Mouse (Mus musculus) kidney, embryonic 14.5 days (tissue): ENCODE measurements at regions not wholly inside any gene's neighbourhood (a gene's known extent, or its start where the extent isn't known, plus 50 kb on each side); places are given as distances from the start of the nearest gene placed in this dataset.
"Not testable (repeated sequence)": the region's sequence is repeated elsewhere in the genome, so short reads cannot be mapped to it uniquely, and the experiment has no call there.

ENCODE experiments used
- ATAC-seq: fragments of 200-750 bp; cut with Nextera tagmentation; 2 replicates; pipeline ENCODE4 v1.8.0; 2017; ENCODE audit warnings: moderate number of reproducible peaks, mild to moderate bottlenecking, moderate TSS enrichment, moderate library complexity; ENCODE audit not compliant: low FRiP score, low TSS enrichment
- H3K27ac ChIP-seq: fragments of 300-500 bp; sonication (generic); 2 replicates; pipeline ENCODE4 v1.5.1; 2014; ENCODE audit warnings: low read depth, mild to moderate bottlenecking, low read length, moderate library complexity, mixed read lengths
- H3K27me3 ChIP-seq: fragments of 300-500 bp; sonication (generic); 2 replicates; pipeline ENCODE4 v1.6.1; 2014; ENCODE audit warnings: mild to moderate bottlenecking, low read length; ENCODE audit not compliant: control insufficient read depth, insufficient read depth
- H3K36me3 ChIP-seq: fragments of 300-500 bp; sonication (generic); 2 replicates; pipeline ENCODE4 v1.6.1; 2014; ENCODE audit warnings: low read length, mixed read lengths; ENCODE audit not compliant: control insufficient read depth, insufficient read depth
- H3K4me1 ChIP-seq: fragments of 300-500 bp; sonication (generic); 2 replicates; pipeline ENCODE4 v1.6.1; 2014; ENCODE audit warnings: low read length, mixed read lengths; ENCODE audit not compliant: control insufficient read depth, insufficient read depth
- H3K4me2 ChIP-seq: fragments of 300-500 bp; sonication (generic); replicated peaks from 2 replicates; pipeline ENCODE4 v1.6.1; 2014; ENCODE audit warnings: low read depth, mild to moderate bottlenecking, low read length
- H3K4me3 ChIP-seq: fragments of 300-500 bp; sonication (generic); 2 replicates; pipeline ENCODE4 v1.5.1; 2014; ENCODE audit warnings: mild to moderate bottlenecking, low read length
- H3K9ac ChIP-seq: fragments of 300-500 bp; sonication (generic); 2 replicates; pipeline ENCODE4 v1.6.1; 2014; ENCODE audit warnings: low read depth, mild to moderate bottlenecking, low read length, moderate library complexity
- H3K9me3 ChIP-seq: fragments of 300-500 bp; sonication (generic); 2 replicates; pipeline ENCODE4 v1.6.1; 2016; ENCODE audit warnings: low read length; ENCODE audit not compliant: control insufficient read depth
- WGBS: fragments of 180-500 bp; shearing (Covaris S2); extraction: QIAGEN DNeasy Blood & Tissue Kit; methylation state at CpG from one replicate; pipeline ENCODE4 v1.1.7; 2014; 5-methylcytosine and 5-hydroxymethylcytosine counted together

DNA sequence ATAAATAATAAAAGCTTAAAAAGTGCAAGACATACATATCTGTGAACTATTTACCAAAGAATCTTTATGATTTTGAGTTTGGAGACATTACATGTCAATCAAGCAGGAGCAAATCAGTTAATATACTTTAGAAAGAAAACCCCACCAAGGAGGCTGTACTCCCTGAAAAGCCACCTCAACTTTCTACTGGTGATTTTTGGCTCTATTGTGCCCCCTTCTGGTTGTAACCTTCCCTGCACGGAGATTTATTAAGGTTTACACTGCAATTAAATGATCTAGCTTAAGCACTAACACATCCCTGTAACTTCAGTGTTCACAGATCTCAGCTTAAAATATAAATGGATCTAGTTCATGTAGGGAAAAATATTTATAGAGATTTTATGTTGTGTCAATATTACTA is 998.4 kb downstream of the Adam6a start:
- ATAC-seq, result not testable (repeated sequence)

DNA sequence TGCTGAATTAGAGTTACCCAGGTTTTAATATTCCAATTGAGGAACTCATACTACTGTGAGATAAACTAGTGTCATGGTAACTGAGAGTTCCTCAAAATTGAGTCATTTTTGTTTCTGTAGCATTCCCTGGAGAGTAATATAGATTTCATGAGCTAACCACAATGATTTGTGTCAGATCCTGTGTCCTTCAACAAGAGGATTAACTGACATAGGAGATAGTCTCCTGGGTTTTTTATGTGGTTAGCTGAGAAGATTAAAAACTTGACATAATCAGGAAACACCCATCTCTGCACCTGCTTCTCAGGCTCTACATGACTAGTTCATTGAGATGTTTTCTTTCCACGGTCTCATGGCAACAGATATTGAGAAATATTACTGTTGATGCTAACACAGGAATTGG is 1001.2 kb downstream of the Adam6a start:
- not testable (repeated sequence) for H3K4me2 ChIP-seq, H3K9ac ChIP-seq, H3K27ac ChIP-seq, ATAC-seq, H3K4me1 ChIP-seq, H3K27me3 ChIP-seq, H3K4me3 ChIP-seq, H3K36me3 ChIP-seq
- H3K9me3 ChIP-seq, result peaks cover 17% of the 10 kb centered on the region
- WGBS, result 54% methylated on average over 1 of the region's 1 CpGs

More for the DNA sequence above, 998.4 kb downstream of the Adam6a start:
- not testable (repeated sequence) for H3K27me3 ChIP-seq, H3K4me3 ChIP-seq, H3K4me1 ChIP-seq, H3K9me3 ChIP-seq, H3K27ac ChIP-seq, H3K36me3 ChIP-seq, H3K4me2 ChIP-seq, H3K9ac ChIP-seq
- 64% methylated on average over 1 of the region's 1 CpGs for WGBS

DNA sequence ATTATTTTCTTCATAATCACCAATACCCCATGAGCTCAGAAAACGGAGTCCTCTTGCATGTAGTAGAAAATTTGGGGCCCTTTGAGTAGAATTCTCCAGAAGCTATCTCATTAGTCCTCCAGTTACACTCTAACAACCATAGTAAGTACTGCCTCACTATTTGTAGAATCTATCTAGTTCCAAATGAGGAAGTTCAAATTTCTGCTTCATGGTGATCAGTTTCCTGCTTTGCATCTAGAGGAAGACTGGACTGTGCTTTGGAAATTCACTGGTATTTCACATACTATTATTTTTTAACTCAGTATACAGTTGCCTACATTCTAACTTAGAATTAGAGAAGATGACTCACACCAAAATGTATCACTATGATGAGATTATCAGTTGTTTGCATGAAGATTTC is 1018.7 kb downstream of the Adam6a start:
- Histone ChIP-seq H3K4me2 (no peak overlapping the region), H3K9ac (no peak overlapping the region), H3K27ac (no peak overlapping the region), H3K36me3 (no peaks in the 10 kb centered on the region), H3K4me1 (no peaks in the 10 kb centered on the region), H3K9me3 (peaks cover 21% of the 10 kb centered on the region; the same call in 1 of the 2 replicates), H3K27me3 (no peaks in the 10 kb centered on the region), H3K4me3 (no peak overlapping the region)
- 85% methylated on average over 1 of the region's 1 CpGs for WGBS
- no peak for ATAC-seq

DNA sequence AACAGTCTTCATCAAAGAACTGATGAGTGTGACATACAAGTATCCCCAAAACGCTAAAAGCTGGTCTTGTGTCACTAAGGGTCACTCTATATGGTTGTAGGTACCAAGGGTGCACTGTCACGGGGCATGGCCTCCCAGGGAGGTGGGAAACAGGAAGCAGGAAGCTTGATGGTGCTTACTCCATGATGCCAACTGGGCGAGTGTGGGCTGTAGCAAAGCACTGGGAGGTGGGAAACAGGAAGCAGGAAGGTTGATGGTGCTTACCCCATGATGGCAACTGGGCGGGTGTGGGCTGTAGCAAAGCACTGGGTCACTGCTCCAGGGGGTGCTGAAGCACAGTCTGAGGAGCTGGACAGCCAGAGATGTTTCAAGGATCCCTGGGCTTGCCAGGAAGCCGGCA is 1019.3 kb downstream of the Adam6a start:
- H3K9ac ChIP-seq, result no peak overlapping the region
- H3K4me3 ChIP-seq, result no peak overlapping the region
- no peaks in the 10 kb centered on the region for H3K36me3 ChIP-seq
- H3K4me1 ChIP-seq, result no peaks in the 10 kb centered on the region
- 73% methylated on average over 5 of the region's 5 CpGs for WGBS
- ATAC-seq, result no peak
- H3K27me3 ChIP-seq, result no peaks in the 10 kb centered on the region
- H3K4me2 ChIP-seq, result no peak overlapping the region
- H3K9me3 ChIP-seq, result peaks cover 21% of the 10 kb centered on the region; the same call in 1 of the 2 replicates
- H3K27ac ChIP-seq, result no peak overlapping the region

DNA sequence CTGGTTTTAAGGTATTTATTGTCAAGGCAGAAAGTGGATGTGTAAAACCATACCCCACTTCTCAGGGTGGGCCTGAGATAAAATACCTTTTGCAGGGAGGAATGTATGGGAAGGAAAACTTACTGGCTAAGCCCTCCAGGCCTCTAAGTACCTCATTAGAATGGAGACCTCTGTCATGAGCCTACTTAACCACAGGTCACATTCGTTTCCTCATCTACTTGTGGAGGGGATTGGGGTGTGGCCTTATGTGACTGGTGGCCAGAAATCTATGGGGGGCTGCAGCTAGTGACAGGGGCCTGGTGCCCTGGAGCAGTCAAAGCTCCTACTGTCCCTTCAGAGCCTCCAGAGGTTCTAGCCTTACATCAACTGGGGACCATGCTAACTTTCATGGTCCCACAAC is 1020.0 kb downstream of the Adam6a start:
- H3K27me3 ChIP-seq, result no peaks in the 10 kb centered on the region

DNA sequence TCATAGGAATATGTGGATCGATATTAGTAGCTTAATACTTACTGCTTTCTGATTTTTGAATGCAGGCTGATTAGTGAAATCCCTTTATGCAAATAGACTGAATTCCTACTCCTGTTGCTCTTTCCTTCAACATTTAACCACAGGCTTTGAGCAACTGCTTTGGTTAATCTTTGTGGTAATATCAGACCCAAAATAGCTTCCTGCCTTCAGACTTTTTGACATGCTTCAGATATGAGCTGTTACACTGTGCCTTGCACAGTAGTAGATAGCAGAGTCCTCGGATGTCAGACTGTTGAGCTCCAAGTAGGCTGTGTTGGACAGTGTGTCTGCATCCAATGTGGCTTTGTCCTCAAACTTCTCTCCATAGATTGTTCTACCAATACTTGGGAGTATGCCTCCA is 1020.6 kb downstream of the Adam6a start:
- Histone ChIP-seq H3K9ac (no peak overlapping the region), H3K27ac (no peak overlapping the region), H3K4me2 (no peak overlapping the region), H3K4me3 (no peak overlapping the region), H3K4me1 (no peaks in the 10 kb centered on the region), H3K9me3 (peaks cover 15% of the 10 kb centered on the region; the same call in 1 of the 2 replicates), H3K27me3 (no peaks in the 10 kb centered on the region), H3K36me3 (no peaks in the 10 kb centered on the region)
- ATAC-seq, result no peak
- WGBS, result 76% methylated on average over 2 of the region's 2 CpGs

More for the DNA sequence above, 1020.0 kb downstream of the Adam6a start:
- ATAC-seq, result no peak
- no peak overlapping the region for H3K9ac ChIP-seq
- H3K9me3 ChIP-seq, result peaks cover 17% of the 10 kb centered on the region; the same call in 1 of the 2 replicates
- H3K4me2 ChIP-seq, result no peak overlapping the region
- 75% methylated on average over 1 of the region's 1 CpGs for WGBS
- H3K4me1 ChIP-seq, result no peaks in the 10 kb centered on the region
- no peak overlapping the region for H3K27ac ChIP-seq
- no peak overlapping the region for H3K4me3 ChIP-seq
- no peaks in the 10 kb centered on the region for H3K36me3 ChIP-seq

DNA sequence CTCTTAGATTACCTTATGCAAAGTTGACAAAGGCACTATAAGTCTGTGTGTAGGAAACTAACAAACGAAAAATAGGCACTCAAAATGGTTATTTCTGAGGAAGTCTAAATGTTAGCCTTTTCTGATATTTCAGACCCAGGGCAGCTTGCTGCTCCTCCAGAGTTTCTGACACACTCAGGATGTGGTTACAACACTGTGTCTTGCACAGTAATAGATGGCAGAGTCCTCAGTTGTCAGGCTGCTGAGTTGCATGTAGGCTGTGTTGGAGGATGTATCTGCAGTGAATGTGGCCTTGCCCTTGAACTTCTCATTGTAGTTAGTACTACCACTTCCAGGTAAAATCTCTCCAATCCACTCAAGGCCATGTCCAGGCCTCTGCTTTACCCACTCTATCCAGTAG is 1039.7 kb downstream of the Adam6a start:
- Histone ChIP-seq H3K4me3 (no peak overlapping the region), H3K4me1 (no peaks in the 10 kb centered on the region), H3K27ac (no peak overlapping the region), H3K4me2 (no peak overlapping the region), H3K9me3 (peaks cover 6% of the 10 kb centered on the region), H3K9ac (no peak overlapping the region), H3K36me3 (no peaks in the 10 kb centered on the region), H3K27me3 (no peaks in the 10 kb centered on the region)
- ATAC-seq, result no peak
- WGBS, result 77% methylated on average over 1 of the region's 1 CpGs

DNA sequence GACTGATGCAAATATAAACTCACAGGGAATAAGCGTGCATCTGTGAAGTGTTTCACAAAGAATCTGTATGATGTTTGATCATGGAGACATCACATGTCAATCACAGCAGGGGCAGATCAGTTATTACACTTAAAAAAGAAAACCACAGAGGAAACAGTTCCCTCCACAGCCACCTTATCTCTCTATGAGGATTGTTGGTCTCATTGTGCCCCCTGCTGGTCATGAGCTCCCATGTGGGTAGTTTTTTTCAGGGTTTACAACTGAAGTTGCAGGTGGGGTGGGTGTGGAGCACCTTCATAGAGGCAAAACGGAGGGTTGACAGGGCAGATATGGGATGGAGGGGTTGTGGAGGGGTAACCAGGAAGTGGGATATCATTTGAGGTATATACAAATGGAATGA is 1043.5 kb downstream of the Adam6a start:
- Histone ChIP-seq H3K27ac (no peak overlapping the region), H3K9ac (no peak overlapping the region), H3K4me3 (no peak overlapping the region), H3K36me3 (no peaks in the 10 kb centered on the region), H3K9me3 (peaks cover 7% of the 10 kb centered on the region; the same call in 1 of the 2 replicates), H3K27me3 (no peaks in the 10 kb centered on the region), H3K4me2 (no peak overlapping the region), H3K4me1 (no peaks in the 10 kb centered on the region)
- WGBS, result 84% methylated on average over 2 of the region's 2 CpGs
- ATAC-seq, result no peak

DNA sequence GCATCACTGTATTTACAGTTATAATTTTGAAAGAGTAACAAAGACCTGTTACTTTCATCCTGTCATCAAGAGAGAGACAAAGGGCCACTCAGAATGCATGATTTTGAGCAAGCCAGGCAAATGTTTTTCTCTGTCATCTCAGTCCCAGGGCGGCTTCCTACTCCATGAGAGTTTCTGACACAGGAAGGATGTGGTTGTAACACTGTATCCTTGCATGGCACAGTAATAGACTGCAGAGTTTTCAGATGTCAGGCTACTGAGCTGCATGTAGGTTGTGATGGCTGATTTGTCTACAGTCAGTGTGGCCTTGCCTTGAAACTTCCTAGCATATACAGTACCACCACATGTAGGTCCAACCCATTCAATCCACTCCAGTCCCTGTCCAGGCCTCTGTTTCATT is 1054.0 kb downstream of the Adam6a start:
- no peaks in the 10 kb centered on the region for H3K4me1 ChIP-seq
- H3K4me3 ChIP-seq, result no peak overlapping the region
- no peak overlapping the region for H3K4me2 ChIP-seq
- H3K9ac ChIP-seq, result no peak overlapping the region
- WGBS, result 65% methylated on average over 1 of the region's 1 CpGs
- ATAC-seq, result no peak
- H3K36me3 ChIP-seq, result no peaks in the 10 kb centered on the region
- H3K27me3 ChIP-seq, result no peaks in the 10 kb centered on the region
- H3K9me3 ChIP-seq, result peaks cover 3% of the 10 kb centered on the region
- H3K27ac ChIP-seq, result no peak overlapping the region

DNA sequence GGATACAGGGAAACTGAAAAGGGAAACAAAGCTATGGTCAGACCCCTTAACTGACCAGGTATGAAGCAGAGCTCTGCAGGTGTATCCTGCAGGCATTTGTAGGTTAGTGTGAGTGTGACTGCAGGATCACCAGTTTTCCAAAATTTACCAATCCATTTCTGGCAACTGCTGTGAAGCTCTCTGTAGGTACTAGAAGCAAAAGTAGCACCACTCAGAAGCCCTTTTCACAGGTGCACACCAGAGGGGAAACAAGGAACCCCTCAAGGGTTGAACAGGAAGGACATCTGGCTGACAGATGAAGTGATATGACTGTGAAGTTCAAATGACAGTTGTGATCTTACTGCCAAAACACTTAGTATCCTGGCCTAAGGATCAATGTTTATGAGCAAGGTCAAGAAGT is 1065.5 kb downstream of the Adam6a start:
- ATAC-seq, result no peak
- H3K9ac ChIP-seq, result no peak overlapping the region

More for the DNA sequence above, 1065.5 kb downstream of the Adam6a start:
- H3K4me2 ChIP-seq, result no peak overlapping the region
- no peak overlapping the region for H3K27ac ChIP-seq
- H3K4me1 ChIP-seq, result no peaks in the 10 kb centered on the region
- no peak overlapping the region for H3K4me3 ChIP-seq
- H3K27me3 ChIP-seq, result no peaks in the 10 kb centered on the region
- H3K9me3 ChIP-seq, result peaks cover 5% of the 10 kb centered on the region
- H3K36me3 ChIP-seq, result no peaks in the 10 kb centered on the region
